Mouse (Mus musculus) right cerebral cortex, postnatal 36 days (tissue): ENCODE data around the gene Nova1.

Source experiments
- DNase-seq, 2 experiments: peaks; one replicate each; pipeline ENCODE4 v3.0.0; 2022; ENCODE audit warnings: low spot score in 2 of 2, mixed read lengths in 1 of 2

The Nova1 gene

DNA sequence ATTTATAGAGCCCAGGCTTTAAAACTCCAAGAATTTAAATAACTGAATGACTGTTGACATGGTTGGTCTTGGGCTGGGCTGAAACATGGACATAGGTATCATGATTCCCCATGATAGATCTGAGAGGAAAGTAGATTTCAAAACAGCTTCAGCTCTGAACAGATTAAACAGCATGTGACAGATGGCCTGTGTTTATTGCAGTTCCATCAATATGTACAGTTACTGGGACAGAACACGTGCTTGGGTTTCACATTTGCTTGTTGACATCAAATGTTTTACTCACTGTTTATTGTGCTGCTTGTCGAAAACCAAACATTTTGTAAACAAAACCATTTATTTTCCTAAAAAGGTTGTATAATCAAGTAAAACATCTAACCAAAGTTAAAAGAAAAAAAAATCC is 142.4 kb downstream of the Nova1 start:
- DNase-seq = no peak

DNA sequence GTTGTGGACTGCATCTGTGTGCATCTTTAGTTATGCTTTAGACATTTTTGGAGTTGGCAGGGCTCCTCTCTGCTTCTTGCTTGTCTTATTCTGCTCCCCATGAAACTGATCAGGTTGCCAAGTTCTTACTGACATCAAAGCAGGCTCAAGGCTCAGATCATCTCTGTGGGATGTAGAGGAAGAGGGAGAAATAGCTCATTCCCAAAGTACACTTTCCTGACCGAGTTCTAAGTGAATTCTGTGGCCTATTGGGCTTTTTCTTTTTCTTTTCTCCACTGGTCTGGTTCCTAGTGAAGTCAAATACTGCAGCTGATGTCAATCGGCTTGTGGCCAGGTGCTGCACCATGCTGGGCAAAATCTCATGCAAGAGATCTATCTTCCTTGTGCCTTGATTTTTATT is 152.0 kb downstream of the Nova1 start:
- no peak for DNase-seq

DNA sequence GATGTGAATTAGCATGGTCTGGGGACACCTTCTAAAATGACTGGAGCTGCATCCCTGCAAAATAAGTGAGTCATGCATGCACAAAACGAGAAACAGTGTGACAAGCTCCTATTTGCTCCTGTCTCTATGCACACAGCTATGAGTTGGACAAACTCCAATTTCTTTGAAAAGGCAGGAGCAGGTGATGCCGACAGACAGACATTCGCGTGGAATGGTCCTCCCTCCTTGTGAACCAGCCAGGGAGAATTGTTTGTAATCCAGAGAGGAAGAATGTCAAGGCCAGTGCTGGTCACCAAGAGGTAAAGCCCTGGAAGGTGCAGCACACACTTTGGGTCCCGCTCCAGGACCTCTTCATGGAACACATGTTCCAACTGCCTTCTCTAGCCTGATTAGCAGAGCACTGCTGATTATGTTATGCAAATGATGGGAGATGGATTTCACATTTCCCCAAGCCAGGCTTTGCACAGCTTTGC is 172.6 kb downstream of the Nova1 start:
- peak in 1 of 2 experiments; percentile 7 for DNase-seq

DNA sequence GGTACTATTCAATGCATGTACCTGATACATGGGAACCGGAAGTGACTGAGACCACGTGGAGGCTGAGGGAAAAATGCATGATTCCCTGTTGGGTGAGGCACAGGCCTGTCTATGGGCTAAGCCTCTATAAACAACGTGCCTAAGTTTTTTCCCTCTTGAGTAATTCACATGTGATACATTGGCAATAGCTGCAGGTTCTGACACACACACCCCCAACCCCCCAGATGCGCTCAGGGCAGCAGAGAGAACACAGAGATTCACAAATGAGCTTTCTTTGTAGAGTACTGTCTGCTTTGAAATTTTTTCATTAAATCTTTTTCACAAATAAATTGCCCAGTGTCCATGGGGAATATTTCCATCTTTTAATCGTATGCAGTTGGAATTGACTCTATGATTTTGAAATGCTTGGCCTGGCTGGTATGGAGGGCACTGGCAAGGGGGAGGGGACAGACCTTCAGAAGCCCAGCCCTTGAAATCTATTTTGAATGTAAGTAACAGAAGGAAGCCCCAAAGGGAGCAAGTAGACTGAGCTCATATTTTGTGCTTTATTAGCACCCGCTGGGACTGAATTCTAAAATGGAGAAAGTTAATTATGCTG is 173.3 kb downstream of the Nova1 start:
- no peak for DNase-seq
